Mouse (Mus musculus) stomach, embryonic 16.5 days (tissue): ENCODE data around the gene Sgk1. TPM values are rescaled to one million over a fixed set of nuclear protein-coding genes. Genes with fewer than 3 reads are reported as not detected.

Source experiments
- ATAC-seq: fragments of 200-750 bp; cut with Nextera tagmentation; 2 replicates; pipeline ENCODE4 v1.8.0; 2017; ENCODE audit warnings: moderate number of reproducible peaks, moderate TSS enrichment; ENCODE audit not compliant: insufficient read depth, low FRiP score
- H3K27ac ChIP-seq: fragments of 300-500 bp; sonication (generic); 2 replicates; pipeline ENCODE4 v1.5.1; 2014; ENCODE audit warnings: low read length
- H3K27me3 ChIP-seq: fragments of 300-500 bp; sonication (generic); 2 replicates; pipeline ENCODE4 v1.6.1; 2014; ENCODE audit warnings: low read length, control low read depth, mixed read lengths; ENCODE audit not compliant: control insufficient read depth, insufficient read depth
- H3K36me3 ChIP-seq: fragments of 300-500 bp; sonication (generic); 2 replicates; pipeline ENCODE4 v1.6.1; 2014; ENCODE audit warnings: low read length; ENCODE audit not compliant: control insufficient read depth, insufficient read depth
- H3K4me1 ChIP-seq: fragments of 300-500 bp; sonication (generic); 2 replicates; pipeline ENCODE4 v1.6.1; 2014; ENCODE audit warnings: low read length, control low read depth, mixed read lengths; ENCODE audit not compliant: control insufficient read depth, insufficient read depth
- H3K4me2 ChIP-seq: fragments of 300-500 bp; sonication (generic); 2 replicates; pipeline ENCODE4 v1.6.1; 2014; ENCODE audit warnings: low read depth, low read length, mixed read lengths
- H3K4me3 ChIP-seq: fragments of 300-500 bp; sonication (generic); replicated peaks from 2 replicates; pipeline ENCODE4 v1.5.1; 2014; ENCODE audit warnings: mild to moderate bottlenecking, low read length
- H3K9ac ChIP-seq: fragments of 300-500 bp; sonication (generic); 2 replicates; pipeline ENCODE4 v1.6.1; 2014; ENCODE audit warnings: low read length
- H3K9me3 ChIP-seq: fragments of 300-500 bp; sonication (generic); replicated peaks from 2 replicates; pipeline ENCODE4 v1.6.1; 2016; ENCODE audit warnings: low read length, control low read depth; ENCODE audit not compliant: control insufficient read depth
- WGBS: fragments of 180-500 bp; shearing (Covaris S2); extraction: QIAGEN DNeasy Blood & Tissue Kit; methylation state at CpG from one replicate; pipeline ENCODE4 v1.1.7; 2014; 5-methylcytosine and 5-hydroxymethylcytosine counted together
- polyA plus RNA-seq: library from polyadenylated mRNA; unstranded; fragments of >200 nt; fragmentation: Nextera tagmentation; extraction: Ambion mirVana; gene quantifications from 2 replicates; pipeline ENCODE4 v1.2.1, GENCODE M21; 2015

Gene Sgk1
- polyA plus RNA-seq, 1 experiment from 2014 or later, result 34.3 TPM

GRCm38 (mm10) chr10:21982303-21982702 lies 100.3 kb downstream of the Sgk1 start:
- Histone ChIP-seq H3K4me3 (no peak overlapping the region), H3K27me3 (no peaks in the 10 kb centered on the region), H3K9me3 (no peaks in the 10 kb centered on the region), H3K9ac (no peak overlapping the region), H3K4me2 (no peak overlapping the region), H3K36me3 (no peaks in the 10 kb centered on the region), H3K27ac (no peak overlapping the region), H3K4me1 (no peaks in the 10 kb centered on the region)
- WGBS, result 89% methylated on average over 2 of the region's 2 CpGs
- ATAC-seq, result no peak

GRCm38 (mm10) chr10:21988489-21988888 lies 106.5 kb downstream of the Sgk1 start:
- H3K27ac ChIP-seq, result no peak overlapping the region
- no peak overlapping the region for H3K9ac ChIP-seq
- peaks cover 20% of the 10 kb centered on the region for H3K4me1 ChIP-seq
- 73% methylated on average over 5 of the region's 5 CpGs for WGBS
- no peak for ATAC-seq
- no peaks in the 10 kb centered on the region for H3K27me3 ChIP-seq
- H3K4me2 ChIP-seq, result no peak overlapping the region
- no peaks in the 10 kb centered on the region for H3K9me3 ChIP-seq
- no peak overlapping the region for H3K4me3 ChIP-seq
- no peaks in the 10 kb centered on the region for H3K36me3 ChIP-seq

- no peak for ATAC-seq
- H3K4me3 ChIP-seq, result peak overlapping the region; percentile 28
- H3K4me2 ChIP-seq, result peak overlapping the region; percentile 88
- 17% methylated on average over 17 of the region's 17 CpGs for WGBS
- H3K9me3 ChIP-seq, result no peaks in the 10 kb centered on the region
- H3K4me1 ChIP-seq, result peaks cover 20% of the 10 kb centered on the region
- H3K36me3 ChIP-seq, result no peaks in the 10 kb centered on the region
- peak overlapping the region; percentile 48; the same call in 1 of the 2 replicates for H3K9ac ChIP-seq
- no peak overlapping the region for H3K27ac ChIP-seq
- no peaks in the 10 kb centered on the region for H3K27me3 ChIP-seq
These were observed 109.4 kb downstream of the Sgk1 start for GRCm38 (mm10) chr10:21991351-21991840.

- H3K27me3 ChIP-seq, result no peaks in the 10 kb centered on the region
- peaks cover 20% of the 10 kb centered on the region for H3K4me1 ChIP-seq
- peak overlapping the region; percentile 82 for H3K4me3 ChIP-seq
- peak overlapping the region; percentile 88 for H3K4me2 ChIP-seq
- H3K36me3 ChIP-seq, result no peaks in the 10 kb centered on the region
- WGBS, result 23% methylated on average over 17 of the region's 17 CpGs
- H3K9ac ChIP-seq, result peak overlapping the region; percentile 91
- H3K9me3 ChIP-seq, result no peaks in the 10 kb centered on the region
- ATAC-seq, result no peak
- peak overlapping the region; percentile 96 for H3K27ac ChIP-seq
These were observed 110.2 kb downstream of the Sgk1 start for GRCm38 (mm10) chr10:21991986-21992833.

GRCm38 (mm10) chr10:21992834-21993514 lies 111.0 kb downstream of the Sgk1 start:
- H3K9ac ChIP-seq, result peak overlapping the region; percentile 91
- H3K27ac ChIP-seq, result peak overlapping the region; percentile 96
- peak overlapping the region; percentile 88 for H3K4me2 ChIP-seq
- H3K36me3 ChIP-seq, result no peaks in the 10 kb centered on the region
- H3K27me3 ChIP-seq, result no peaks in the 10 kb centered on the region
- WGBS, result 2% methylated on average over 30 of the region's 30 CpGs
- H3K4me3 ChIP-seq, result peak overlapping the region; percentile 82
- H3K4me1 ChIP-seq, result peaks cover 20% of the 10 kb centered on the region
- 0 out of 2 replicates have a peak, but pooled peaks have one; percentile 42 for ATAC-seq
- H3K9me3 ChIP-seq, result no peaks in the 10 kb centered on the region

GRCm38 (mm10) chr10:21993515-21994373 lies 111.8 kb downstream of the Sgk1 start:
- Histone ChIP-seq H3K4me3 (peak overlapping the region; percentile 82), H3K9me3 (no peaks in the 10 kb centered on the region), H3K27me3 (no peaks in the 10 kb centered on the region), H3K4me1 (peaks cover 20% of the 10 kb centered on the region), H3K36me3 (no peaks in the 10 kb centered on the region), H3K4me2 (peak overlapping the region; percentile 88), H3K27ac (peak overlapping the region; percentile 96), H3K9ac (peak overlapping the region; percentile 91)
- peak; percentile 71 for ATAC-seq
- under 1% methylated on average over 59 of the region's 60 CpGs for WGBS

GRCm38 (mm10) chr10:21994431-21994914 lies 112.5 kb downstream of the Sgk1 start:
- Histone ChIP-seq H3K4me3 (peak overlapping the region; percentile 82), H3K9me3 (no peaks in the 10 kb centered on the region), H3K36me3 (0 out of 2 replicates have a peak, but pooled peaks cover 4% of the 10 kb centered on the region), H3K4me1 (peaks cover 20% of the 10 kb centered on the region), H3K4me2 (peak overlapping the region; percentile 88), H3K27ac (peak overlapping the region; percentile 96), H3K27me3 (no peaks in the 10 kb centered on the region), H3K9ac (peak overlapping the region; percentile 91)
- ATAC-seq, result peak; percentile 97
- WGBS, result 3% methylated on average over 37 of the region's 40 CpGs

- no peak overlapping the region; the same call in 1 of the 2 replicates for H3K27ac ChIP-seq
- peak overlapping the region; percentile 82 for H3K4me3 ChIP-seq
- no peaks in the 10 kb centered on the region for H3K9me3 ChIP-seq
- H3K4me1 ChIP-seq, result peaks cover 20% of the 10 kb centered on the region
- 0 out of 2 replicates have a peak, but pooled peaks cover 4% of the 10 kb centered on the region for H3K36me3 ChIP-seq
- ATAC-seq, result no peak
- no peaks in the 10 kb centered on the region for H3K27me3 ChIP-seq
- WGBS, result 9% methylated on average over 12 of the region's 12 CpGs
- H3K9ac ChIP-seq, result peak overlapping the region; percentile 65
- H3K4me2 ChIP-seq, result peak overlapping the region; percentile 88
These were observed 113.2 kb downstream of the Sgk1 start for GRCm38 (mm10) chr10:21995221-21995620.
